Mouse (Mus musculus): ENCODE measurements at regions not wholly inside any gene's neighbourhood (a gene's known extent, or its start where the extent isn't known, plus 50 kb on each side); places are given as distances from the start of the nearest gene placed in this dataset.

- DNase-seq (ENCODE audit: low spot score), result no peak
Measured at GRCm38 (mm10) chr10:87639339-87639738, 117.7 kb downstream of the Pah start.

GRCm38 (mm10) chr10:87649091-87649490 lies 127.5 kb downstream of the Pah start:
- DNase-seq (ENCODE audit: low spot score), result no peak

- DNase-seq (ENCODE audit: low spot score), result no peak
Measured at GRCm38 (mm10) chr10:87652139-87652740, 130.6 kb downstream of the Pah start.

GRCm38 (mm10) chr10:87654112-87654511 lies 132.5 kb downstream of the Pah start:
- DNase-seq (ENCODE audit: low spot score), result no peak

GRCm38 (mm10) chr10:87666020-87666718 lies 144.6 kb downstream of the Pah start:
- DNase-seq (ENCODE audit: low spot score), result no peak

GRCm38 (mm10) chr10:87666719-87667387 lies 145.3 kb downstream of the Pah start:
- DNase-seq (ENCODE audit: low spot score), result peak; percentile 15

- DNase-seq (ENCODE audit: low spot score), result peak; percentile 39
Measured at GRCm38 (mm10) chr10:87667651-87668140, 146.1 kb downstream of the Pah start.

- no peak for DNase-seq (ENCODE audit: low spot score)
Measured at GRCm38 (mm10) chr10:87674740-87675420, 153.3 kb downstream of the Pah start.

GRCm38 (mm10) chr10:87676041-87676672 lies 154.6 kb downstream of the Pah start:
- no peak for DNase-seq (ENCODE audit: low spot score)

- DNase-seq (ENCODE audit: low spot score), result no peak
Measured at GRCm38 (mm10) chr10:87678984-87679383, 157.4 kb downstream of the Pah start.

- DNase-seq (ENCODE audit: low spot score), result no peak
Measured at GRCm38 (mm10) chr10:87686311-87686710, 164.7 kb downstream of the Pah start.

GRCm38 (mm10) chr10:87686785-87687184 lies 165.2 kb downstream of the Pah start:
- no peak for DNase-seq (ENCODE audit: low spot score)

GRCm38 (mm10) chr10:87687844-87688243 lies 166.2 kb downstream of the Pah start:
- no peak for DNase-seq (ENCODE audit: low spot score)

- DNase-seq (ENCODE audit: low spot score), result peak; percentile 19
Measured at GRCm38 (mm10) chr10:87690831-87691230, 167.2 kb upstream of the Igf1 start.

- no peak for DNase-seq (ENCODE audit: low spot score)
Measured at GRCm38 (mm10) chr10:87696485-87696884, 161.6 kb upstream of the Igf1 start.

GRCm38 (mm10) chr10:87711209-87711608 lies 146.9 kb upstream of the Igf1 start:
- DNase-seq (ENCODE audit: low spot score), result peak; percentile 12

GRCm38 (mm10) chr10:87711798-87712197 lies 146.3 kb upstream of the Igf1 start:
- peak; percentile 21 for DNase-seq (ENCODE audit: low spot score)

GRCm38 (mm10) chr10:87715874-87716600 lies 142.0 kb upstream of the Igf1 start:
- DNase-seq (ENCODE audit: low spot score), result no peak

GRCm38 (mm10) chr10:87717156-87717555 lies 140.9 kb upstream of the Igf1 start:
- no peak for DNase-seq (ENCODE audit: low spot score)

- DNase-seq (ENCODE audit: low spot score), result no peak
Measured at GRCm38 (mm10) chr10:87718491-87718890, 139.6 kb upstream of the Igf1 start.

- no peak for DNase-seq (ENCODE audit: low spot score)
Measured at GRCm38 (mm10) chr10:87719978-87720377, 138.1 kb upstream of the Igf1 start.

All from ovary, postnatal 36 days (tissue).